Mouse (Mus musculus): ENCODE results near the gene Ski. TPM values are rescaled to one million over a fixed set of nuclear protein-coding genes. Genes with fewer than 3 reads are reported as not detected.

Gene Ski
- total RNA-seq, 2 experiments from 2014 or later = 48.6 to 50.2 TPM

DNA sequence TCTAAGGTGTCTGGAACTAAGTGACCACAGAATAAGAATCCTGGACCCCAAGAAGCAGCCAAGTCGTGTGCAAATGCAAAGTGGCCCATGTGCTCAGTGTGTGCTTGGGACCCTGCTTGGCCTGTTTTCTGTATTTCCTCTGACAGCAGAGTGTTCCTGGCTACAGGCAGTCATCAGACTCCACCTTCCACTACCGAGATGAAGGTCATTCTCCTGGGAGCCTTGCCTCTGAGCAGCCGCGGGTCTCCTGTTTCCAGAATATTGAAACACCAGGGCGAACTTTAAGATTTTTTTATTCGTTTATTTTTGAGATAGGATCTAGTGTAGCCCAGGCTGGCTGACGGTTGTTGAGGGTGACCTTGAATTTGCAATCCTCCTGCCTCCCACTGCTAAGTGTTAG lies 91.8 kb downstream of the Ski start:
- DNase-seq = no peak

DNA sequence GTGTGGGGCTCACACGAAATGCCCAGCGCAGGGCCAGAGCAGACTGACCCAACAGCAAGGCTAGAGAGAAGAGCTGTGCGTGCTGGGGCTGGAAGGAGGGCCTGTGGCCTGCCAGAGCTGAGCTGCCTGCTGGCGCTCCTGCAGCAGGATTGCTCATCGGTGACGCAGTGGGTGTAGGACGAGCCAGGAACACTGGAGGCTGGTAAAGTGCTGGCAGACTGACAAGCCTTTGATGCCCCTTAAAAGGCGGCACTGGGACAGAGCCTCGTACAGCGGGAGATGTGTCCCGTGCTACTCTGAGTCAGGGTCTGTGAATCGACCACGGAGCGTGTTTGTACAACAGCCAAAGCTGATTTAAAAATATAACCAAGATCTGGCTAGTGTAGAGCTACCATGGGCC lies 92.4 kb downstream of the Ski start:
- DNase-seq = peak; percentile 91 to 93

- DNase-seq = peak; percentile 70 to 74
Observed at GRCm38 (mm10) chr4:155129132-155129917, 93.1 kb downstream of the Ski start.

- no peak for DNase-seq
Observed at GRCm38 (mm10) chr4:155128411-155128810, 94.0 kb downstream of the Ski start.

DNA sequence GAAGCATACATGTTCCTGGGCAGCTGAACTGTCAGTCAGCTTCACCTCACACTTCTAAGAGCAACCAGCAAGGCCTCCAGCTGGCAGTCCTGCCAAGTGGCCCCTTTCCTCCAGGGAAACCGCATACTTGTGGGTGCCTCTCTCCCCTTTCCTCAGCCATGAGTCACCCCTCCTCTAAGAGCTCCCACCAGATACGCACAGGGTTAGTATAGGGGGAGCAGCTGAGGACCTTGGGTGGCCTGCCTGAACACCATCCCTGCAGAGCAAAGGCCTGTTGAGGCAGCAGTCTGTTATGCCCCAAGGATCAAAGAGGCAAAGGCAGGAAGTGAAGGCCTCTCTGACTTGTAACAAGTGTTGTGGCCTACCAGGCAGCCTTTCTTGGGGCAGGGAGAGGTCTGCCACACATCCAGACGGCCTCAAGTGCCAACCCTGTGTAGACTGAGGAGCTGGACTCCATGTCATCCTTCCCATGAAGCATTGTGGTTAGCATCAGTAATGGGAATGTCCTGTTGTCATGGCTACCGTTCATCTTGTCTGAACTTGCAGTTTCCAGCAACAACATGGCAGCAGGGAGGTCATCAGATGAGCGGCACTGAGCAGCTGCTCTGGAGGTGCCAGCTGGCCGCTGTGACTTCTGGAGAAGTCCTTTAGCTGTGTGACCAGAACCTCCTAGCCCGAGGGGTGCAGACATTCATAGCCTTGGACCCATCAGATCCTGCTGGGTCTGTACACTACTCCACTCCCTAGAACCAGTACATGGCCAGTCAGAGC lies 95.6 kb downstream of the Ski start:
- no peak for DNase-seq

- DNase-seq = no peak
Observed at GRCm38 (mm10) chr4:155126194-155126593, 96.2 kb downstream of the Ski start.

DNA sequence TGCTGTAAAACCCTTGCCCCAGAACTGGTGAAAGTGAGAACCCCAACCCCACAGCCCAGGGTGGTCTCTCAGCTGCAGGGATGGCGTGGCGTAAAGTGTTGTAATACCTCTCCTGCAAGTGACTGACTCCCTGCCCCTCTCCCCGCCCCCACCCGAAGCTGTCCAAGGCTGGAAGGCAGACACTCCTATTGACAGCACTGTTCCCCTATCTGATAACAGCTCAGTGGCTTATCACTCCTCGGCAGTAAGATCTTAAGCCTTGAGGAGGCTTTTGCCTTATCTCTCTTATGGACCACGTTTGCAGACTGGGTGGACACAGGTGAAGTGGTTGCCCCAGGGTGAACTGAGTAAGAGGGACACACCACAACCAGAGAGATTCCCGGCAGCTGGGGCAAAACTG lies 97.1 kb downstream of the Ski start:
- no peak for DNase-seq

DNA sequence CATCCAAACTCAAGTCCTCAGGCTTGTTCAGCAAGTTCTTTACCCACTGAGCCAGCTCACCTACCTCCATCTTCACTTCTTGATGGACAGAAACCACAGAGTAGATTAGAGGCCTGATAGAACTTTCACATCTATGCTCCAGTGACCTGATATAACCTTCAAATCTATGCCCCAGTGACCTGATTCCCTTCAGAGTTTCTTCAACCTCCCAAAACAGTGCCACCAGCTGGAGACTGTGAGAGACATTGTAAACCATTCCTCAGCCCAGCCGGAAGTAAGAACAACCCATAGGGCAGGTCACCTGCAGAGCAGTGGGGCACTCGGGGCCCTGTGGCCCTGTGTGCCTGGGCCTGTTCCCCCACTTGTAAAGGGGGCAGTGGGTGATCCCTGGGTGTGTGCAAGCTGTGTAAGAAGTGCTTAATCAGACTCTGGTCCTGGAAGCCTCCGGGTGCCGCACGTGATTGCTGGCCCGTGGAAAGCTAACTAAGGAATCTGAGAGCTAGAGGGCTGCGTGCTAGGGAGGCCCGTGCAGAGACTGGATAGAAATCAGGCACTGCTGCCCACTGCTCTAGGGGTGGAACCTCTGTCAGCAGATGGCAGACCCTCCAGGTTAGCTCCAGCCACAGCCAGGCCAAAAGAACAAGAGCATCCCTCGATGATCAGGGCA lies 98.4 kb downstream of the Ski start:
- no peak for DNase-seq

- DNase-seq = peak; percentile 55 to 77
Observed at GRCm38 (mm10) chr4:155122444-155123040, 99.8 kb downstream of the Ski start.

- DNase-seq = no peak
Observed at GRCm38 (mm10) chr4:155121915-155122443, 100.4 kb downstream of the Ski start.

GRCm38 (mm10) chr4:155121222-155121621 lies 101.2 kb downstream of the Ski start:
- DNase-seq = peak in 1 of 2 experiments; percentile 59

DNA sequence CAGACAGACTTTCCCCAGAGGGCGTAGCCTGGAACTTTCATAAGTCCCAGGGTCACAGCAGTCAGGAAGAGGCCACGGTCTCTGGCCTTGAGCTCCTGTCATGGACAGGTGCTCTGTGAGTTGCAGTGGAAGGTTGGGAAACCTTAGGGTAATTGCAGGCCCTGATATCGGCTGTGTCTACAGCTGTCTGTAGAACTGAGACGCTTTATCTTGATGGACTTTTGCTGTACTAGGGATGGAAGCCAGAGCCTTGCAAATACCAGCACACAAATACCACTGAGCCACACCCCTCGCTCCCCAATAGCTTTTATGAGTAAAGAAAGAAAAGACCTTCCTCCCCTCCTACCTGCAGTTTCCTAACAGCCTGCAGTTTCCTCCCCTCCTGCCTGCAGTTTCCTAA lies 101.8 kb downstream of the Ski start:
- no peak for DNase-seq

GRCm38 (mm10) chr4:155120038-155120437 lies 102.4 kb downstream of the Ski start:
- DNase-seq = no peak

DNA sequence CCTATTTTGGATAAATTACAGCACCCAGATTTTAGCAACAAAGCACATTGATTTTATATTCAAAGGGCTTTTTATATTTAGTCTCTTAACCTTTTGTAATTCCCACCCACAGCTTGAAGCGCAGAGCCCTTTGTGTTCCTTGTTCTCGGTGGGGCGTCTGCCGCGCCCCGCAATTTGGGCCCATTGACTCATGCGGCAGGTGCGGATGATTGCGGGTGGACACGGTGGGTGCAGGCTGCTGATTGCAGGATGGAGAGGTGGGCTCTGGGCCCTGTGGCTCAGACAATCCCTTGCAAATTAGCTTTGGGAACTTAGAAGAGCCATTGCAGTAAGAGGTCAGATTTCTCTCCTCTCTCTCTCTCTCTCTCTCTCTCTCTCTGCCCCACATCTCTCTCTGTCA lies 104.1 kb downstream of the Ski start:
- no peak for DNase-seq

- DNase-seq = no peak
Observed at GRCm38 (mm10) chr4:155117396-155117978, 104.9 kb downstream of the Ski start.

DNA sequence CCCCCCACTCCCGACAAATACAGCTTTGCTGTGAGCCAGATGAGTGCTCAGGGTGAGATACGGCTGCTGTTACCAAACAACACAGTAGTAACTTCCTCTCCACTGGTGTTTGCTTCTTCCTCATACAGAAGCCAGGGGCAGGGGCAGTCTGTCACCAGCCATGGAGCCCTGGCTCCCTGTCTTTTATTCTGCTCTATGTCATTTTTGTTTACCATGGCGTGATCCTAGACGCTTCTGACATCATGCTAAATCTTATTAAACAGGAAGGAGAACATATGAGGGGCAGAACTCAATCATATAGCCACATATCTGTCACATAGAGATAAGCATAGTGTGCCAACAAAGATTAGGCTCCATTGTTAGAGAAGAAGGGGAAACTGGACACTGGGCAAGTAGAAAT lies 105.8 kb downstream of the Ski start:
- DNase-seq = no peak

DNA sequence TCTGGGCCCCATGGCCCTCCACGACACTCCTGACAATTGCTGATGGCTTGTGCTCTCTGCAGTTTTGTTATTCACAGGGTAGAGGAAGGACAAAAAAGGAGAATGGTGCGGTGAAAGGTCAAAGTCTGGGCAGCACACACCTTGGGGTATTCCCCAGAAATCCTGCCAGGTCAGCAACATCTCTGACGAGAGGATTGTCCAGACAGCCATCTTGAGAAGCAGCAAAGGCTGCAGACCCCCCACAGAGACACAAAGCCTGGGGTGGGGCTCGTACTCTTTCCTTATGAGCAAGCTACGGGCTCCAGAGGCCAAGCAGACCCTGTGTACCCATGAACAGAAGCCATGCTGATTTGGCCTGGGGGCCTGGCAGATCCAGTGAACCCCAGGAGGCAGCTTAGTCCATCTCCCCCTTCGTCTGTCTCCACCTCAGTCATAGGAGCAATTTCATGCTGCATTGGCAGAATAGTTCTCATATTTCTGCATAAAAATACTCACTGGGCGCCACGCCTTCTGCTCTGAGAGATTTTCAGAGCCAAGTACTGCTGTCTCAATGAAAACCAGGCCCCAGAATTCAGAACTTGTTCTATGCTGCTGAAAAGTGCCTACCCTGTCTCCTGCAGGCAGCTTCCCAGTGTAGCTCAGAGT lies 108.5 kb downstream of the Ski start:
- peak in 1 of 2 experiments; percentile 28 for DNase-seq

DNA sequence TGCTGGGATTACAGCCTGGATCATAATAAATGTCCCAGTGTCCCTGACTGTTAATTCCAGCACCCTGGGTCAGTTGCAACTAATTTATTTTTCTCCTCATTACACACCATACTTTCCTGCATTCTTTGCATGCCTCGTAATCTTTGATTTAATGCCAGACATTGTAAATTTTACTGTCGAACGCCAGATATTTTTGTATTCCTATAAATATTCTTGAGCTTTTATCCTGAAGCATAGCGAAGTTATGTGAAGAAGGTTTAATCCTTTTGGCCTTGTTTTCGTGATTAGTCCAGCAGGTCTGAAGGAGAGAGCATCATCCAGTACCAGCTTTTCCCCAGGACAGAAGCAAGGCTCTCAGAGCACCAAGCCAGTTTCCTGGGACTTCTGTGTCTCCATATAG lies 112.9 kb downstream of the Ski start:
- DNase-seq = no peak

DNA sequence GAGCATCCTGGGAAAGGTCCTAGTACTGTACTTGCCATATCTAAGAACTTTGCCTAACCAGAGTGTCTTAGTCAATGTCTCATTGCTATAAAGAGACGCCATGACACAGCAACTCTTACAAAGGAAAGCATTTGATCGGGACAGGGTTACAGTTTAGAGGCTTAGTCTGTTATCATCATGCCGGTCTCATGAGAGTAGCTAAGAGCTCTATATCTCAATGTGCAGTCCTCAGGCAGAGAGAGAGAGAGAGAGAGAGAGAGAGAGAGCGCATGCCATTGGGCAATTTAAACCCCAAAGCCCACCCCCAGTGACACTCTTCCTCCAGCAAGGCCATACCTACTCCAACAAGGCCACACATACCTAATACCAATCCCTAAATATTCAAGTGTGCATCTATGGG lies 114.5 kb downstream of the Ski start:
- no peak for DNase-seq
